Mouse (Mus musculus) hindbrain, embryonic 11.5 days (tissue): ENCODE data around the gene Efcab10. TPM values are rescaled to one million over a fixed set of nuclear protein-coding genes. Genes with fewer than 3 reads are reported as not detected.
A peak's percentile ranks its signal among the peaks of the same experiment; 100 is the strongest.

Experiments
- ATAC-seq: fragments of 200-750 bp; cut with Nextera tagmentation; 2 replicates; pipeline ENCODE4 v1.8.0; 2017; ENCODE audit warnings: mild to moderate bottlenecking, moderate TSS enrichment, moderate library complexity; ENCODE audit not compliant: low FRiP score
- DNase-seq: peaks from one replicate; pipeline ENCODE4 v3.0.0-alpha.2; 2015; ENCODE audit warnings: low spot score
- H3K27ac ChIP-seq: fragments of 300-500 bp; sonication (generic); 2 replicates; pipeline ENCODE4 v1.5.1; 2014; ENCODE audit warnings: mild to moderate bottlenecking, low read depth, low read length
- H3K27me3 ChIP-seq: fragments of 300-500 bp; sonication (generic); 2 replicates; pipeline ENCODE4 v1.6.1; 2014; ENCODE audit warnings: mild to moderate bottlenecking, low read length, moderate library complexity, mixed read lengths; ENCODE audit not compliant: control insufficient read depth, insufficient read depth
- H3K36me3 ChIP-seq: fragments of 300-500 bp; sonication (generic); 2 replicates; pipeline ENCODE4 v1.6.1; 2014; ENCODE audit warnings: mild to moderate bottlenecking, low read length, moderate library complexity, mixed read lengths; ENCODE audit not compliant: control insufficient read depth, insufficient read depth
- H3K4me1 ChIP-seq: fragments of 300-500 bp; sonication (generic); replicated peaks from 2 replicates; pipeline ENCODE4 v1.6.1; 2014; ENCODE audit warnings: low read length, mixed read lengths; ENCODE audit not compliant: control insufficient read depth, insufficient read depth
- H3K4me2 ChIP-seq: fragments of 300-500 bp; sonication (generic); replicated peaks from 2 replicates; pipeline ENCODE4 v1.6.1; 2014; ENCODE audit warnings: mild to moderate bottlenecking, low read depth, low read length
- H3K4me3 ChIP-seq: fragments of 300-500 bp; sonication (generic); 2 replicates; pipeline ENCODE4 v1.5.1; 2014; ENCODE audit warnings: low read depth, low read length
- H3K9ac ChIP-seq: fragments of 300-500 bp; sonication (generic); 2 replicates; pipeline ENCODE4 v1.6.1; 2014; ENCODE audit warnings: low read depth, low read length
- H3K9me3 ChIP-seq: fragments of 300-500 bp; sonication (generic); 2 replicates; pipeline ENCODE4 v1.6.1; 2016; ENCODE audit warnings: low read length; ENCODE audit not compliant: control insufficient read depth
- WGBS: fragments of 180-500 bp; shearing (Covaris S2); extraction: QIAGEN DNeasy Blood & Tissue Kit; methylation state at CpG from one replicate; pipeline ENCODE4 v1.1.7; 2014; 5-methylcytosine and 5-hydroxymethylcytosine counted together
- polyA plus RNA-seq: library from polyadenylated mRNA; unstranded; fragments of >200 nt; fragmentation: Nextera tagmentation; extraction: Ambion mirVana; gene quantifications from 2 replicates; pipeline ENCODE4 v1.2.1, GENCODE M21; 2014

Gene Efcab10
- 2.1 and 2.3 TPM in 2 replicates for polyA plus RNA-seq

GRCm38 (mm10) chr12:33394804-33395623, at the start of gene Efcab10:
Efcab10 (plus strand) TSS chr12:33394854.
- Histone ChIP-seq H3K27ac (peak within 1 kb of the TSS; percentile 7; the same call in 1 of the 2 replicates), H3K27me3 (no peaks in the 10 kb centered on the region), H3K36me3 (no peaks in the 10 kb centered on the region), H3K9ac (peak within 1 kb of the TSS; percentile 44), H3K4me1 (no peaks in the 10 kb centered on the region), H3K4me3 (peak within 1 kb of the TSS; percentile 29), H3K4me2 (peak within 1 kb of the TSS; percentile 49), H3K9me3 (no peaks in the 10 kb centered on the region)
- 10% methylated on average over 24 of the region's 24 CpGs for WGBS
- DNase-seq (peak; percentile 73), ATAC-seq (peak; percentile 85)

GRCm38 (mm10) chr12:33344970-33345772, 49.5 kb upstream of the Efcab10 start:
- Histone ChIP-seq H3K27me3 (no peaks in the 10 kb centered on the region), H3K36me3 (no peaks in the 10 kb centered on the region), H3K9me3 (no peaks in the 10 kb centered on the region), H3K27ac (peak overlapping the region; percentile 42; the same call in 1 of the 2 replicates), H3K9ac (peak overlapping the region; percentile 58), H3K4me2 (peak overlapping the region; percentile 42), H3K4me1 (peaks cover 8% of the 10 kb centered on the region), H3K4me3 (peak overlapping the region; percentile 16; the same call in 1 of the 2 replicates)
- ATAC-seq: peak; percentile 39; the same call in 1 of the 2 replicates
- DNase-seq: peak; percentile 59
- 4% methylated on average over 25 of the region's 25 CpGs for whole genome bisulfite sequencing

- H3K27me3 ChIP-seq: no peaks in the 10 kb centered on the region
- H3K9me3 ChIP-seq: no peaks in the 10 kb centered on the region
- H3K4me1 ChIP-seq: peaks cover 8% of the 10 kb centered on the region
- H3K4me3 ChIP-seq: peak overlapping the region; percentile 16; the same call in 1 of the 2 replicates
- no peak overlapping the region for H3K27ac ChIP-seq
- H3K36me3 ChIP-seq: no peaks in the 10 kb centered on the region
- peak overlapping the region; percentile 42 for H3K4me2 ChIP-seq
- no peak overlapping the region for H3K9ac ChIP-seq
- 24% methylated on average over 23 of the region's 23 CpGs for WGBS
- ATAC-seq (0 out of 2 replicates have a peak, but pooled peaks have one; percentile 28), DNase-seq (peak; percentile 27)
Measured at GRCm38 (mm10) chr12:33345773-33346435, 48.8 kb upstream of the Efcab10 start.

- Histone ChIP-seq H3K4me3 (no peak overlapping the region), H3K4me1 (no peaks in the 10 kb centered on the region), H3K36me3 (0 out of 2 replicates have a peak, but pooled peaks cover 2% of the 10 kb centered on the region), H3K27ac (no peak overlapping the region), H3K4me2 (no peak overlapping the region), H3K27me3 (no peaks in the 10 kb centered on the region), H3K9me3 (no peaks in the 10 kb centered on the region), H3K9ac (no peak overlapping the region)
- ATAC-seq (no peak), DNase-seq (no peak)
- WGBS: 75% methylated on average over 4 of the region's 4 CpGs
Measured at GRCm38 (mm10) chr12:33352671-33353070, 42.0 kb upstream of the Efcab10 start.

- no peak for ATAC-seq
- Histone ChIP-seq H3K27me3 (no peaks in the 10 kb centered on the region), H3K27ac (no peak overlapping the region), H3K36me3 (0 out of 2 replicates have a peak, but pooled peaks cover 2% of the 10 kb centered on the region), H3K4me3 (no peak overlapping the region), H3K9me3 (no peaks in the 10 kb centered on the region), H3K9ac (no peak overlapping the region), H3K4me2 (no peak overlapping the region), H3K4me1 (no peaks in the 10 kb centered on the region)
- no peak for DNase-seq
- 86% methylated on average over 10 of the region's 10 CpGs for WGBS
Measured at GRCm38 (mm10) chr12:33358345-33358744, 36.3 kb upstream of the Efcab10 start.

- Histone ChIP-seq H3K4me1 (no peaks in the 10 kb centered on the region), H3K27ac (no peak overlapping the region), H3K36me3 (0 out of 2 replicates have a peak, but pooled peaks cover 2% of the 10 kb centered on the region), H3K4me2 (no peak overlapping the region), H3K27me3 (no peaks in the 10 kb centered on the region), H3K9ac (no peak overlapping the region), H3K9me3 (no peaks in the 10 kb centered on the region), H3K4me3 (no peak overlapping the region)
- DNase-seq (no peak), ATAC-seq (no peak)
- 96% methylated on average over 7 of the region's 7 CpGs for WGBS
Measured at GRCm38 (mm10) chr12:33359209-33359608, 35.4 kb upstream of the Efcab10 start.

GRCm38 (mm10) chr12:33359878-33360482, 34.7 kb upstream of the Efcab10 start:
- DNase-seq (no peak), ATAC-seq (no peak)
- Histone ChIP-seq H3K27me3 (no peaks in the 10 kb centered on the region), H3K9ac (no peak overlapping the region), H3K4me1 (no peaks in the 10 kb centered on the region), H3K36me3 (0 out of 2 replicates have a peak, but pooled peaks cover under 1% of the 10 kb centered on the region), H3K9me3 (no peaks in the 10 kb centered on the region), H3K27ac (no peak overlapping the region), H3K4me2 (no peak overlapping the region), H3K4me3 (no peak overlapping the region)
- 92% methylated on average over 5 of the region's 5 CpGs for WGBS

- H3K4me2 ChIP-seq: no peak overlapping the region
- ATAC-seq (no peak), DNase-seq (no peak)
- H3K4me3 ChIP-seq: no peak overlapping the region
- no peaks in the 10 kb centered on the region for H3K9me3 ChIP-seq
- no peak overlapping the region for H3K9ac ChIP-seq
- H3K4me1 ChIP-seq: no peaks in the 10 kb centered on the region
- no peaks in the 10 kb centered on the region for H3K27me3 ChIP-seq
- H3K27ac ChIP-seq: no peak overlapping the region
- no peaks in the 10 kb centered on the region for H3K36me3 ChIP-seq
- 90% methylated on average over 6 of the region's 6 CpGs for WGBS
Measured at GRCm38 (mm10) chr12:33360729-33361128, 33.9 kb upstream of the Efcab10 start.
